Mouse (Mus musculus) adrenal gland (tissue): ENCODE measurements around the gene Ankrd17.

Source experiments
- intact Hi-C: fragments of 180-260 bp; cut with DNase I; formaldehyde crosslinking; loops from one replicate; pipeline ENCODE4 v1.15.1; 2025

Gene Ankrd17

DNA sequence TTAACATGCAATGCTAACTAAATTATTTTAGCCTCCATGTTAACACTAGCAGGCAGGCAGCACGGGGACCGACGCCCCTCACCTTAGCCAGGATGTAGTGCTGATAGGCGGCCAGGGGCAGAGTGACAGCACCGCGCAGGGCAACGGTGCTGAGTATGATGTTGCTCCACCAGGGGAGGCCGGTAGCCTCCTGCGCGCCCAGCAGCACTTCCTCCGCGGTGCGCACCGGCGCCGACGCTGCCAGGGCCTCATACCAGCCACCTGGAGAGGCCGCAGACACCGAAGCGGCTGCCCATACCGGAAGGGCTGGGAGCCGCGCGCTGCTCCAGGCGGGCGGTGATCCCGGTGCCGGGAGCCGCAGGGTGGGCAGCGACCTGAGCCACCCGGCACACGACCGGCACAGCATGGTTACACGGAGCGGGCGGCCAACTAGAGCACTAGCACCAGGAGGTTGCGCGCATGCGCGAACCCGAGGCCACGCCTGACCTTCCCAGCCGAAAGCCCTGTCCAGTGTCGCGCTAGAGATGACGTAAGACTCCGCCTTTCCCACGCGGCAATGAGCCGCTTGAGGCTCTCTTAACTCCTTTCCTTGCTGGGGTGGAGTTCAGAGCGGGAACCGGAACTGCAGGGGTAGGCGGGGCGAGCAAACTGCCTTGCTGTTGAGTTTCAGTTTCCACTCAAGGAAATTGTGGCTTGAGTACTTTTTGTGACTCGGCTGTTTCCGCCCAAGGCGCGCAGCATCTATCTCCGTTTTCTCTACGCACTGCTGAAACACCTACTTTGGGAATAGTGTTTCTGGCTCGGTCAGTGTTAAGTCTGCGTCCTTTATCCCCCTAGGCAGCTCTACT lies 142.6 kb downstream of the Ankrd17 start, which contains the start of gene Cox18:
Gene Cox18 (minus strand): TSS at position 468 of the 848 bp plus-strand sequence.
- intact Hi-C loops, result loop anchor here (5.0 kb wide), 1 partner anchor 144 kb away; the partner anchor contains the start of genes Ankrd17 and Gm9958

DNA sequence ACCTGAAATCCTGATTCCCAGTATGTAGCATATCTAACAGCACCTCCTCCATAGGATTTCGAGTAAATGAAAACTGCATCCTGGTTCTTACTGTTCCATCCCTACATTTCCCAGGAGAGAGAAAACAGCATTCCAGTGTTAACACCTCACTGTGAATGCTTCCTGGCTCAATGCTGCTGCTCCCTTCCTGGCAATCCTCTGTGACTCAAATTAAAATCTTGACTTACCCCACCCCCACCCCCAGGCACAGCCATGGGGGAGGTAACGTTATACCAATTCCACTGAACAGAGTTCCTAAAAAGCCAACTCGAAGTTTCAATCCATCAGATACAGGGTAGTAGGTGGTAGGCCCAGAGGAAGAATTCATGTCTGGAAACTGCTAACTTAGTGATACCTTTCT lies 143.4 kb downstream of the Ankrd17 start:
- intact Hi-C loops, result loop anchor here (5.0 kb wide), 1 partner anchor 144 kb away; the partner anchor contains the start of genes Ankrd17 and Gm9958

DNA sequence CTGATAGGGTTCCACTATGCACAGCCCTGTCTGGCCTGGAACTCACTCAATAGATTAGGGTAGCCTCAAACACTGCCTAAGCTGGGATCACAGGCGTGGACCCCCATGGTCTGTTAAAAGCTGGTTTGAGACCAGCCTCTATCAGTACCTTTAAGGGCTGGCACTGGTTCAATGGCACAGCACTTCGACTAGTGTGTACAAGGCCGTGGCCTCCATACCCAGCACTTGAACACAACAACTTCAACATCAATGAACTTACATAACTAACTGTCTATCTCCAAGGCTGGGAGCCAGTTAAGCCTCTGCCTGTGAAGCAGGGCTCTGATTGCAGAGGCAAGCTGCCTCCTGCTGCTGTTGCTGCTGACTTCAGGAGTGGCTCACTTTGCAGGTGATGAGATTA lies 148.6 kb downstream of the Ankrd17 start:
- intact Hi-C loops, result no loop called here

DNA sequence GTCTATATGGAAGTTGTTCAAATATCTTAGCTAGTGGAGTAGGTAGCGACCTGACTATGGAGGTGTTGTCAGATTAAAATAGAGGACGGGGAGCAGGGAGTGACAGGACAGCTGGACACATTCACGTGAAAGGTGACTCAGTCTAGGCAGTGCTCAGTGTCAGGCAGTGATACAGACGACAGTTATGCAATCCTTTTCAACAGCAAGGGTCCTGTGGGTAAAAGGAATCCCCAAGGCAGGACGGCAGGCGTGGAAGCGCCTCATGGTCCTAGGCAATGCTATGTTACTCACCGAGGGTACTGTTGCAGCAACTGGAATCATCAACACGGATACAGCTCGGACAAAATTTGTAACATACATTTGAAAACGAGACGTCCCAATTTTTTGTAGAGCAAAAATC lies 149.2 kb downstream of the Ankrd17 start:
- intact Hi-C loops, result no loop called here

DNA sequence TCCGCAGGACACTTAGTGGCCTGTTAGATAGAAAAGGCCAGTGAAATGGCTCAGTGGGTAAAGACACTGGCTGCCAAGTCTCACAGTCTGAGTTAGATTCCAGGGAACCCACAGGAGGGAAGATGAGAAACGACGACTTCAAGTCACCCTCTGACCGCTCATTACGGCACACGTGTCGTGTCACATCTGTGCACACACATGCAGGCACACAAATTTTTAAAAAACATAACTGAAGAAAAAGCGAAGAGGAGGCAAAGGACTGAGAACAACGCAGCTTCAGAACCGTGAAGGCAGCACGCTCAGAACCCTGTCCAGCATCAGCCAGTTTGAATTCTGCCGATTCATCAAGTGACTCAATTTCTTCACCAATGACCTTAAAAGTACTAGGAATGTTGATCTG lies 153.0 kb downstream of the Ankrd17 start:
- intact Hi-C loops, result no loop called here

DNA sequence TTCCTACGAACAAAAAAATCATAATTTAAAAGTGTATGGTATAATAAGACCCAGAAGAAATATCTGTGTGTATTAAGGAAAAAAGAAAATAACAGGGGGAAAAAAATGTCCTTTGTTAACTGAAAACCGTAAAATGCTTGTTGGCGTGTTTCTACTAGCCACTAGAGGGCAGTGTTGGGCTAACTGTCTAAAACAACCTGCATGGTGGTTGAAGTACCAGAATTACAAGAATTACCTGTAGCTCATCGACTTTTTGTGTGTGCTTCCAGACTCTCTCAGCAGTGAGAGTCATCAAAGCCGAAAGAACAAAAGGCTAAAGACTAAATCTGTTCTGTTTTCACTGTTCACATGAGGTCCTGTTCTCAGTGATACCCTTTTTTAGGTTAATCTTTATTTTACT lies 163.2 kb downstream of the Ankrd17 start:
- intact Hi-C loops, result loop anchor here (5.0 kb wide), 2 partner anchors 179 to 299 kb away; no protein-coding TSS in a partner anchor

DNA sequence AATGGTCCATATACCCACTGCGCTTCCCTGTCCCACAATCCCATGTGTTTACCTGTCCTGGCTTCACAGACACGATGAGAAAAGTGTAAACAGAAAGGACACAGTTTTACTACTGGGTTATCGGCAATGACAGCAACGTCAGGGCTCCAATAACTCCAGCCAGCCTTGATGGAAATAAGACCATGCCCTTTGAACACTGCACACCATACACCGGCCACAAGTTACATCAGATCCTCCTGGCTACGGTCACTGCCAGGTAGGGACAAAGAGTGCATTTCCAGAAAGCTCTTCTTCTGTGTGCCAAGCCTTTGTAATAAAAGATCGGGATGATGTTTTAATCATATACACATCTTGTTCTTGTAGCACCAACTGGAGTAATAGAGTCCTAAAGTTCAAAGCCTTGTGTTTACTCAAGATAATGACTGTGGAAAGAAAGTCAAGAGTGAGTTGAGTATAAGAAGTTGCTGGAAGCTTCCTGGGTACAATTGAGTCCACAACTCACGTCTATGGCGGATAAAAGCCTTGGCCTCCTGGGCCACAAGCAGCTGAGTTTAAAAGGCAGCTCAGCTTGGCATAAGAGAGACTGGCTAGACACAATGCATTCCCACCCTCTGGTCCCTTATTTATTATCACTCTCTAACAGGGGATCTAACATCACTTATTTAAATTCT lies 163.8 kb downstream of the Ankrd17 start:
- intact Hi-C loops, result loop anchor here (5.0 kb wide), 2 partner anchors 180 to 300 kb away; no protein-coding TSS in a partner anchor

DNA sequence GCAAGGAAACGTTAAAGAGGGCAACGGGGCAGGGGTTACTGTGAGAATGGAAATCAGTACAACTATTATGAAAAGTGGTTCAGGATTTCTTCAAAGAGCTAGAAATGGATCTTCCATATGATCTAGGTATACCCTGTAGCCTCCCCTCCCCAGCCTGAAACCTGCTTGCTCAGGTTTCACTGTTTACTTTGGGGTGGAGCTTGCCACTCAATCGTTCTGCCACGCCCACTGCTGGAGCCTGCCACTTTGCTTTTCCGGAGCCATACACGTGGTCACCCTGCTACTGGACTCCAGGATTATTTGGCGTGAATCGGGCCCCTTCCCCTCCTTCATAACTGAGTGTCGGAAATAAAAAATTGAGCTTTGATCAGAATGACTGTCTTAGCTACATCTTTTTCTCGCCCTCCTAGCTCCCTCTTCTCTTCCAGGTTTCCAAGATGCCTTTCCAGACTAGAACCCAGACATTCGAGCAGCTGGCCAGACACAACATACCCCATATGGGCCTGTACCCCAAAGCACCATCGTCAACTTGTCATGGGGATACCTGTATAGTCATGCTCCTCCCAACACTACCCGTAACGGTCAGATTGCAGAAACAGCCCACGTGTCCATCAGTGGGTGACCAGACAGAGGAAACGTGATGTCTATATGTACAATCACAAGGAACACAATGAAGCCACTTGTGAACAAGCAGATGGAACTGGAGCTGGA lies 166.3 kb downstream of the Ankrd17 start:
- intact Hi-C loops, result loop anchor here (5.0 to 10.0 kb wide), 3 partner anchors 182 to 355 kb away; no protein-coding TSS in a partner anchor

DNA sequence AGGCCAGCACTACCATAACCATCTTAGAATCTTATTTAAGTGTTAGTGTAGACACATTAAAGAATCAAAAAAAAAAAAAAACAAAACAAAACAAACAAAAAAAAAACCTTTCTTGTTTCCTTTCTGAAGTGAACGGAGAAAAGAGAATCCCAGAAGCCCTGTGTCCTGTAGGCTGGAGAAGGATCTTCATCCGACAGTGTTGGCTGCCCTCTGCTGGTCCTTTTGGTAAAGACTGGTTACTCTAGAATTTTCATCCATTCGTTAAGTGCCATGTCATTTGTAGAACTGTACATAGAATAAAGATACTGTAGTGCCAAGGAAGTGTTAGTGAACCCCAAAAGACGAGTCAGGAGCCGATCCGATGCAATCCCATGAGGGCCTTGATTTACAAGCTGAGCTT lies 171.5 kb downstream of the Ankrd17 start:
- intact Hi-C loops, result loop anchor here (5.0 to 10.0 kb wide), 3 partner anchors 53 to 350 kb away; no protein-coding TSS in a partner anchor

DNA sequence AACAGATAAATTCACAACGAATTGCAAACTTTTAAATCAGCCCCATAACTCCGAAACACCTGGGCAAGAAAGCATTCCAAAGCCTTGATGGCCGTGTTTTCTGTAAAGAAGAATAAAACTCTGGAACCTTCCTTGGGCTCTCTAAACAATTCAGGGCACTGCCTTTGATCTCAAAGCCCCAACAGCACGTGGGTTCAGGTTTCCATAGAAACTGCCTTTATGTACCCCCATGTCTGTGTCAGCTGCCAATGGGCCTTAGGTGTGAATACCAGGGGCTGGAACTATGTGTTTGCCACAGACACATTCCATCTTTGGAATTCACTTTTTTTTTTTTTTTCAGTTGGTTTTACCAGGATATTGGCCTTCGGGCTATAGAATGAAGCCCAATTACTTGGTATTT lies 183.6 kb downstream of the Ankrd17 start:
- intact Hi-C loops, result no loop called here

DNA sequence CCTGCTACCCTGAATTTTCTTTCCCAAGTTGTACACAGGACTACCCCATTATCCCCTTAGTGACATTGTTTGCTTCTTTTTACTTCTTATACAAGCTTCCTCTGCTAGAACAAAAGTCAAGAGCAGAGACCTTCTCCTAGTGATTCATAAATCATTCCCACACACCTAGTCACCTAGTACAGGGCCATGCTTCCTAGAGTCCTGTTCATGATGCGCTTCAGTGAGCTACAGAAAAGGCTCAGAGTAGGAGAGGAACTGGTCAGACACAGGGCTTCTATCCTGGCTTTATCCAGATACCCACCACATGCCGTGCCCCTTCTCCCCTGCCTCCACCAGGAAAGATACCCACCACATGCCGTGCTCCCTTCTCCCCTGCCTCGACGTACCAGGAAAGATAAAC lies 187.3 kb downstream of the Ankrd17 start:
- intact Hi-C loops, result no loop called here

DNA sequence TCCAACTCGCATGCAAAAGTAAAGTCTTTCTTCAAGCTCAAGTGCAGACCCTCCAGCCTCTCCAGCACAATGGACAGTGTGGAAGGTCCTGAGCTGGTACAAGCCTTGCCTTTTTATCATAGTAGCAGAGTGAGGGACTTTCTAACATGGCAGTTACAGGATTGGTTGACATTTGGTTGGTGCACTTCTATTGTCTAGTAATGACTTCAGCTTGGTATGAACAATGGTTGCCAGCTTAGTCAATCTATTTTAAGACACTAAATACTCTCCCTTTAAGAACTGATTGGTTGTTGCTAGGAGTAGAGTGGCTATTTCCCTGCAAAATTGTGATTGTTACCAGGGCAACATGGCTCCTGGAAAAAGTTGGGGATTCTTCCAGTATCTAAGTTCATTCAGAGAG lies 188.3 kb downstream of the Ankrd17 start:
- intact Hi-C loops, result no loop called here
